Mouse (Mus musculus): ENCODE data around the gene Abca17.

Gene Abca17

GRCm38 (mm10) chr17:24236479-24236878 is 114.4 kb downstream of the Abca17 start:
- no peak for DNase-seq

GRCm38 (mm10) chr17:24227941-24228340 is 122.9 kb downstream of the Abca17 start:
- no peak for DNase-seq

- DNase-seq: no peak
Observed at GRCm38 (mm10) chr17:24226721-24227120, 124.1 kb downstream of the Abca17 start.

- DNase-seq: no peak
Observed at GRCm38 (mm10) chr17:24225851-24226250, 125.0 kb downstream of the Abca17 start.

GRCm38 (mm10) chr17:24224741-24225140 is 126.1 kb downstream of the Abca17 start:
- DNase-seq: no peak

GRCm38 (mm10) chr17:24223513-24223912 is 127.4 kb downstream of the Abca17 start:
- DNase-seq: no peak

- DNase-seq: no peak
Observed at GRCm38 (mm10) chr17:24222653-24223052, 128.2 kb downstream of the Abca17 start.

GRCm38 (mm10) chr17:24220435-24221411 is 130.1 kb downstream of the Abca17 start, which contains the start of gene Tedc2:
Gene Tedc2 (minus strand): TSS chr17:24220851.
- peak; percentile 96 for DNase-seq

GRCm38 (mm10) chr17:24216836-24217235 is 134.0 kb downstream of the Abca17 start:
- no peak for DNase-seq

Measured in kidney, adult 11 months (tissue).